Mouse (Mus musculus) heart, embryonic 16.5 days (tissue): ENCODE measurements around the gene Gm6034. TPM values are rescaled to one million over a fixed set of nuclear protein-coding genes. Genes with fewer than 3 reads are reported as not detected.
"Not testable (repeated sequence)": the region's sequence is repeated elsewhere in the genome, so short reads cannot be mapped to it uniquely, and the experiment has no call there.

Experiments used
- ATAC-seq: fragments of 200-750 bp; cut with Nextera tagmentation; replicated peaks from 2 replicates; pipeline ENCODE4 v1.8.0; 2017; ENCODE audit warnings: moderate number of reproducible peaks; ENCODE audit not compliant: insufficient read depth, low FRiP score; ENCODE audit errors: extremely low read depth
- H3K27ac ChIP-seq: fragments of 300-500 bp; sonication (generic); 2 replicates; pipeline ENCODE4 v1.5.1; 2014; ENCODE audit warnings: mild to moderate bottlenecking, low read length, control low read depth, moderate library complexity
- H3K27me3 ChIP-seq: fragments of 300-500 bp; sonication (generic); 2 replicates; pipeline ENCODE4 v1.6.1; 2014; ENCODE audit warnings: low read length, mixed read lengths; ENCODE audit not compliant: control insufficient read depth, insufficient read depth
- H3K36me3 ChIP-seq: fragments of 300-500 bp; sonication (generic); 2 replicates; pipeline ENCODE4 v1.6.1; 2014; ENCODE audit not compliant: control insufficient read depth, insufficient read depth
- H3K4me1 ChIP-seq: fragments of 300-500 bp; sonication (generic); 2 replicates; pipeline ENCODE4 v1.6.1; 2014; ENCODE audit warnings: low read length, mixed read lengths; ENCODE audit not compliant: control insufficient read depth, insufficient read depth
- H3K4me2 ChIP-seq: fragments of 300-500 bp; sonication (generic); 2 replicates; pipeline ENCODE4 v1.6.1; 2014; ENCODE audit warnings: low read depth, mild to moderate bottlenecking, control low read depth, low read length
- H3K4me3 ChIP-seq: fragments of 300-500 bp; sonication (generic); 2 replicates; pipeline ENCODE4 v1.5.1; 2014; ENCODE audit warnings: mild to moderate bottlenecking, control low read depth, low read length
- H3K9ac ChIP-seq: fragments of 300-500 bp; sonication (generic); 2 replicates; pipeline ENCODE4 v1.6.1; 2014; ENCODE audit warnings: low read length, control low read depth
- H3K9me3 ChIP-seq: fragments of 300-500 bp; sonication (generic); replicated peaks from 2 replicates; pipeline ENCODE4 v1.6.1; 2016; ENCODE audit warnings: low read length; ENCODE audit not compliant: control insufficient read depth
- WGBS: fragments of 180-500 bp; shearing (Covaris S2); extraction: QIAGEN DNeasy Blood & Tissue Kit; methylation state at CpG from one replicate; pipeline ENCODE4 v1.1.7; 2014; 5-methylcytosine and 5-hydroxymethylcytosine counted together
- polyA plus RNA-seq: library from polyadenylated mRNA; unstranded; fragments of >200 nt; fragmentation: Nextera tagmentation; extraction: Ambion mirVana; gene quantifications from 2 replicates; pipeline ENCODE4 v1.2.1, GENCODE M21; 2015

Gm6034 gene
- polyA plus RNA-seq, 1 experiment from 2014 or later, result not detected

GRCm38 (mm10) chr17:36028879-36029619, 13.7 kb upstream of the Gm6034 start:
- Histone ChIP-seq H3K36me3 (no peaks in the 10 kb centered on the region), H3K9me3 (no peaks in the 10 kb centered on the region), H3K4me2 (no peak overlapping the region), H3K9ac (no peak overlapping the region), H3K4me3 (no peak overlapping the region), H3K4me1 (peaks cover 3% of the 10 kb centered on the region; the same call in 1 of the 2 replicates), H3K27me3 (no peaks in the 10 kb centered on the region), H3K27ac (no peak overlapping the region)
- WGBS, result 78% methylated on average over 7 of the region's 7 CpGs
- ATAC-seq, result no peak

- not testable (repeated sequence) for H3K27me3 ChIP-seq, H3K36me3 ChIP-seq, H3K9ac ChIP-seq, H3K4me1 ChIP-seq, H3K4me2 ChIP-seq, ATAC-seq, H3K27ac ChIP-seq, H3K4me3 ChIP-seq, H3K9me3 ChIP-seq
- WGBS, result 49% methylated on average over 2 of the region's 4 CpGs
These were observed 12.6 kb upstream of the Gm6034 start for GRCm38 (mm10) chr17:36030046-36030702.

- Histone ChIP-seq H3K9ac (peak overlapping the region; percentile 38; the same call in 1 of the 2 replicates), H3K4me2 (peak overlapping the region; percentile 84), H3K4me3 (peak overlapping the region; percentile 61)
- H3K27me3 ChIP-seq, H3K9me3 ChIP-seq, ATAC-seq, H3K27ac ChIP-seq, H3K4me1 ChIP-seq, H3K36me3 ChIP-seq: not testable (repeated sequence)
- WGBS, result 54% methylated on average over 7 of the region's 8 CpGs
These were observed 11.8 kb upstream of the Gm6034 start for GRCm38 (mm10) chr17:36030703-36031582.

- not testable (repeated sequence) for H3K36me3 ChIP-seq, H3K9me3 ChIP-seq, H3K4me1 ChIP-seq, H3K27ac ChIP-seq, H3K27me3 ChIP-seq
- WGBS, result 4% methylated on average over 40 of the region's 40 CpGs
- ATAC-seq, result peak; percentile 63
- Histone ChIP-seq H3K9ac (peak overlapping the region; percentile 69), H3K4me3 (peak overlapping the region; percentile 61), H3K4me2 (peak overlapping the region; percentile 84)
These were observed 11.0 kb upstream of the Gm6034 start for GRCm38 (mm10) chr17:36031583-36032331.

GRCm38 (mm10) chr17:36032351-36032875, 10.3 kb upstream of the Gm6034 start, which contains the start of gene H2-T23:
Gene H2-T23 (minus strand): TSS chr17:36032855.
- not testable (repeated sequence) for H3K27me3 ChIP-seq, H3K9me3 ChIP-seq, H3K36me3 ChIP-seq, H3K4me1 ChIP-seq, H3K27ac ChIP-seq
- whole genome bisulfite sequencing, result under 1% methylated on average over 25 of the region's 25 CpGs
- H3K4me2 ChIP-seq, result peak within 1 kb of the TSS; percentile 84
- H3K9ac ChIP-seq, result peak within 1 kb of the TSS; percentile 69
- ATAC-seq, result peak; percentile 56; the same call in 1 of the 2 replicates
- peak within 1 kb of the TSS; percentile 61 for H3K4me3 ChIP-seq

GRCm38 (mm10) chr17:36034524-36034923, 8.2 kb upstream of the Gm6034 start:
- WGBS, result 54% methylated on average over 3 of the region's 3 CpGs
- not testable (repeated sequence) for H3K4me2 ChIP-seq, H3K4me1 ChIP-seq, ATAC-seq, H3K36me3 ChIP-seq, H3K4me3 ChIP-seq, H3K27me3 ChIP-seq, H3K9ac ChIP-seq, H3K27ac ChIP-seq, H3K9me3 ChIP-seq

GRCm38 (mm10) chr17:36035010-36035638, 7.6 kb upstream of the Gm6034 start:
- 41% methylated on average over 3 of the region's 3 CpGs for WGBS
- H3K36me3 ChIP-seq, ATAC-seq: not testable (repeated sequence)

GRCm38 (mm10) chr17:36036126-36036525, 6.6 kb upstream of the Gm6034 start:
- WGBS, result 84% methylated on average over 13 of the region's 13 CpGs
- H3K36me3 ChIP-seq, ATAC-seq, H3K4me3 ChIP-seq, H3K27ac ChIP-seq, H3K4me1 ChIP-seq, H3K9me3 ChIP-seq, H3K9ac ChIP-seq, H3K27me3 ChIP-seq, H3K4me2 ChIP-seq: not testable (repeated sequence)

More at GRCm38 (mm10) chr17:36035010-36035638, 7.6 kb upstream of the Gm6034 start:
- H3K4me3 ChIP-seq, H3K27me3 ChIP-seq, H3K4me2 ChIP-seq, H3K9ac ChIP-seq, H3K9me3 ChIP-seq, H3K4me1 ChIP-seq, H3K27ac ChIP-seq: not testable (repeated sequence)
